Mouse (Mus musculus) heart, adult 18-20 months (tissue): ENCODE measurements at regions not wholly inside any gene's neighbourhood (a gene's known extent, or its start where the extent isn't known, plus 50 kb on each side); places are given as distances from the start of the nearest gene placed in this dataset.

Experiments used
- DNase-seq, 2 experiments: peaks; one replicate each; pipeline ENCODE4 v3.0.0; 2021 to 2022; ENCODE audit warnings: mixed read lengths in 1 of 2

DNA sequence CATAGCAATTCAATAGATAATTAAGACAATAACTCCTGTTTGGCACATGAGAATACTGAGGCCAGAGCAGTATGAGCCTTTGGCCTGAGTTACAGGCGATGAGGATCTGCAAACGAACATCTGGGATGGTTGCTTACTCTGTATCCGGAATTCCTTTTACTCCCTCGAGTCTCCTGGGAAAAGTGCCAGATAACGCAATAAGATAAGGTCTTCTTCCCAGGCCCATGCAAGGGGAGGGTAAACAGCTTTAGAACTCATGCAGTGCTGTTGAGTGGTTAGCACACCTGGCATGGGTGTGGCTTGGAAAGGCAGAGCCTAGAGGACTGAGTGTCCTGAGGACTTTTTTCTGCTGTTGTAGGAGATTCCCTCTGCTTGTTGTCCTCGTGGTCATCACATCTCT, 598.2 kb downstream of the 9430069I07Rik start:
- peak; percentile 38 to 46 for DNase-seq

DNA sequence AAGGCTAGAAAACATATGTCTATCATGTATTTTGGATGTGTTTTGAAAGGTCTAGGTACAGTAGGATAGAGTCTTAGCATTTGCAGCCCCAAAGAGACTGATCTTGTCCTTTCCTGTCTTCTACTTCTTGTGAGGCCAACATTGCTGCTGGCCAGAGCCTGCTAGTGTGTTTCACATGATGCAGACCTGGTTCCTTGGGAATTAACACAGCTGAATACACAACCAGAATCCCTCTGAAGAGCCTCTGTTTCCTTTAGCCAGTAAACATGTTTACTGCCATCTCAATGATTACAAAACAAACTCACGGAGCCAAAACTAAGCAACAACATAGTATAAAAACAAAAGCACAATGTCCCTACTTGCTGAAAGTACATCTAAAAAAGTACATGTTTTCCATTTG, 598.9 kb downstream of the 9430069I07Rik start:
- peak; percentile 7 to 12 for DNase-seq
